In genomic region chr6:8395061-8395460, GRCm38 (mm10) we compare ENCODE assay signal across 22 mouse cellular contexts.
DNase-seq lines count a peak whose midpoint lies in the region; ATAC-seq and TF ChIP-seq lines count a peak whose summit lies in the region.
"Had no signal": no experiment of that assay in that cellular context is flagged by ENCODE, and none has a peak within 500 bp of the region (broad histone marks: within the 10 kb centered on the region; RNA-seq: fewer than 3 reads in every experiment).

No protein-coding gene starts in this region.

- H3K27me3 ChIP-seq in hindbrain, embryonic 13.5 days: no peaks in the 10 kb centered on the region
- H3K27me3 ChIP-seq in hindbrain, embryonic 14.5 days (ENCODE audit: control insufficient read depth, insufficient read depth, low read length): no peaks in the 10 kb centered on the region
- no peaks in the 10 kb centered on the region for H3K27me3 ChIP-seq in liver, postnatal 0 days (ENCODE audit: insufficient read depth, low read length)
- H3K27me3 ChIP-seq in neural tube, embryonic 13.5 days: no peaks in the 10 kb centered on the region
- H3K27me3 ChIP-seq: embryonic facial prominence, embryonic 12.5 days; limb, embryonic 12.5 days; liver, embryonic 15.5 days had no signal

- TF ChIP-seq EP300 in liver, postnatal 0 days (IDR thresholded peaks at IDR 0.05; ENCODE audit: low read depth): no peak

- H3K4me1 ChIP-seq in hindbrain, embryonic 13.5 days (replicated peaks): peaks cover 6% of the 10 kb centered on the region; the same call in 1 of the 2 replicates
- 0 out of 2 replicates have a peak, but pooled peaks cover 3% of the 10 kb centered on the region for H3K4me1 ChIP-seq in hindbrain, embryonic 14.5 days (replicated peaks; ENCODE audit: control insufficient read depth, insufficient read depth, low read length)
- H3K4me1 ChIP-seq in liver, postnatal 0 days (ENCODE audit: insufficient read depth): no peaks in the 10 kb centered on the region
- H3K4me1 ChIP-seq in neural tube, embryonic 13.5 days (replicated peaks): peaks cover 12% of the 10 kb centered on the region; the same call in 1 of the 2 replicates
- H3K4me1 ChIP-seq: embryonic facial prominence, embryonic 12.5 days; limb, embryonic 12.5 days had no signal

- WGBS in hindbrain, embryonic 13.5 days: 23% methylated on average over 4 of the region's 4 CpGs
- 23% methylated on average over 4 of the region's 4 CpGs for WGBS in hindbrain, embryonic 14.5 days
- 55% methylated on average over 4 of the region's 4 CpGs for WGBS in liver, postnatal 0 days (ENCODE audit: insufficient replicate concordance)
- WGBS in neural tube, embryonic 13.5 days: 26% methylated on average over 4 of the region's 4 CpGs

- no peak for DNase-seq in hindbrain, embryonic 14.5 days (ENCODE audit: low spot score)
- no peak for DNase-seq in liver, postnatal 0 days
- DNase-seq in liver: no peak
- DNase-seq in neural tube, embryonic 10.5 days (ENCODE audit: extremely low spot score, low spot score): no peak
- no peak for DNase-seq in cerebellum, adult 9-10 months
- DNase-seq: adrenal gland, postnatal 25 days; cerebellum, adult 8-10 months; forebrain, postnatal 0 days; gastrocnemius, postnatal 14 days; heart, adult 11 months; kidney, adult 2 months; kidney, postnatal 36 days; lung, postnatal 10 days; right cerebral cortex, adult 18-20 months; right cerebral cortex, postnatal 4 days; thymus, adult 2 months had no signal

- H3K36me3 ChIP-seq in hindbrain, embryonic 13.5 days: no peaks in the 10 kb centered on the region
- H3K36me3 ChIP-seq in hindbrain, embryonic 14.5 days (replicated peaks; ENCODE audit: control insufficient read depth, insufficient read depth): no peaks in the 10 kb centered on the region
- no peaks in the 10 kb centered on the region for H3K36me3 ChIP-seq in liver, postnatal 0 days (replicated peaks; ENCODE audit: insufficient read depth, low read length)
- no peaks in the 10 kb centered on the region for H3K36me3 ChIP-seq in neural tube, embryonic 13.5 days
- H3K36me3 ChIP-seq: embryonic facial prominence, embryonic 12.5 days; limb, embryonic 12.5 days; liver, embryonic 15.5 days had no signal

- no peak for ATAC-seq in hindbrain, embryonic 13.5 days (ENCODE audit: low FRiP score)
- ATAC-seq in hindbrain, embryonic 14.5 days (ENCODE audit: low FRiP score): no peak
- ATAC-seq in liver, postnatal 0 days: peak; percentile 50; the same call in 1 of the 2 replicates
- 0 out of 2 replicates have a peak, but pooled peaks have one; percentile 37 for ATAC-seq in neural tube, embryonic 13.5 days (ENCODE audit: low read depth)
- ATAC-seq: forebrain, postnatal 0 days had no signal

- no peak for TF ChIP-seq CTCF in liver, postnatal 0 days (IDR thresholded peaks at IDR 0.05; ENCODE audit: low read depth)

- H3K9ac ChIP-seq in hindbrain, embryonic 13.5 days: no peak overlapping the region
- no peak overlapping the region for H3K9ac ChIP-seq in hindbrain, embryonic 14.5 days
- H3K9ac ChIP-seq in liver, postnatal 0 days (replicated peaks): no peak overlapping the region
- H3K9ac ChIP-seq in neural tube, embryonic 13.5 days: no peak overlapping the region
- H3K9ac ChIP-seq: embryonic facial prominence, embryonic 12.5 days; forebrain, postnatal 0 days; limb, embryonic 12.5 days; liver, embryonic 15.5 days had no signal

- H3K9me3 ChIP-seq in hindbrain, embryonic 13.5 days: no peaks in the 10 kb centered on the region
- H3K9me3 ChIP-seq in hindbrain, embryonic 14.5 days (ENCODE audit: control insufficient read depth, low read length): no peaks in the 10 kb centered on the region
- H3K9me3 ChIP-seq in liver, postnatal 0 days (ENCODE audit: low read length): no peaks in the 10 kb centered on the region
- no peaks in the 10 kb centered on the region for H3K9me3 ChIP-seq in neural tube, embryonic 13.5 days
- H3K9me3 ChIP-seq: embryonic facial prominence, embryonic 12.5 days; limb, embryonic 12.5 days; liver, embryonic 15.5 days had no signal

- H3K27ac ChIP-seq in hindbrain, embryonic 13.5 days: peak overlapping the region; percentile 18; the same call in 1 of the 2 replicates
- no peak overlapping the region for H3K27ac ChIP-seq in hindbrain, embryonic 14.5 days
- no peak overlapping the region for H3K27ac ChIP-seq in liver, postnatal 0 days (ENCODE audit: low read depth)
- no peak overlapping the region for H3K27ac ChIP-seq in neural tube, embryonic 13.5 days (replicated peaks)
- H3K27ac ChIP-seq: embryonic facial prominence, embryonic 12.5 days; limb, embryonic 12.5 days; liver, embryonic 15.5 days had no signal

- H3K4me2 ChIP-seq in hindbrain, embryonic 13.5 days: no peak overlapping the region
- no peak overlapping the region for H3K4me2 ChIP-seq in hindbrain, embryonic 14.5 days (replicated peaks)
- no peak overlapping the region for H3K4me2 ChIP-seq in liver, postnatal 0 days (ENCODE audit: low read depth, low read length)
- H3K4me2 ChIP-seq in neural tube, embryonic 13.5 days: no peak overlapping the region
- H3K4me2 ChIP-seq: embryonic facial prominence, embryonic 12.5 days; heart, embryonic 11.5 days; limb, embryonic 12.5 days; liver, embryonic 15.5 days had no signal

- no peak overlapping the region for H3K4me3 ChIP-seq in hindbrain, embryonic 13.5 days
- no peak overlapping the region for H3K4me3 ChIP-seq in hindbrain, embryonic 14.5 days (replicated peaks; ENCODE audit: low read length)
- no peak overlapping the region for H3K4me3 ChIP-seq in liver, postnatal 0 days (ENCODE audit: low read depth, low read length)
- no peak overlapping the region for H3K4me3 ChIP-seq in neural tube, embryonic 13.5 days
- H3K4me3 ChIP-seq: embryonic facial prominence, embryonic 12.5 days; limb, embryonic 12.5 days; liver, embryonic 15.5 days had no signal

Comparison
In these comparisons a context has a peak if more than half of its experiments do, and no peak if none do; other contexts are left out.
1. ATAC-seq: peak in liver, postnatal 0 days (single experiment) and neural tube, embryonic 13.5 days (single experiment); none in hindbrain, embryonic 13.5 days (single experiment) and hindbrain, embryonic 14.5 days (single experiment).